Mouse (Mus musculus) bone marrow macrophage, adult 2 months (primary cell): ENCODE data around the gene Hist2h2aa2. TPM values are rescaled to one million over a fixed set of nuclear protein-coding genes. Genes with fewer than 3 reads are reported as not detected.
A peak's percentile ranks its signal among the peaks of the same experiment; 100 is the strongest.

ENCODE experiments used
- H3K27ac ChIP-seq: 2 replicates; pipeline ENCODE4 v1.5.1; 2012; ENCODE audit warnings: low read depth, low read length; ENCODE audit not compliant: insufficient read depth
- H3K4me1 ChIP-seq: 2 replicates; pipeline ENCODE4 v1.6.1; 2012; ENCODE audit warnings: low read length; ENCODE audit not compliant: control insufficient read depth, insufficient read depth
- H3K4me3 ChIP-seq: 2 replicates; pipeline ENCODE4 v1.5.1; 2012; ENCODE audit warnings: mild to moderate bottlenecking, low read length, moderate library complexity; ENCODE audit not compliant: insufficient read depth
- CTCF ChIP-seq: IDR thresholded peaks from 2 replicates; pipeline ENCODE4 v1.5.1; 2012; ENCODE audit warnings: low read depth, mild to moderate bottlenecking, low read length, moderate library complexity
- POLR2A ChIP-seq: IDR thresholded peaks from 2 replicates; pipeline ENCODE4 v1.6.1; 2012; ENCODE audit warnings: mild to moderate bottlenecking, low read depth, low read length, borderline replicate concordance
- polyA plus RNA-seq: library from polyadenylated mRNA; stranded (reverse); fragments of >200 nt; gene quantifications from 2 replicates; pipeline ENCODE4 v1.2.4, GENCODE M21; 2012; ENCODE audit not compliant: missing spikeins, insufficient read depth, insufficient read length

Hist2h2aa2 gene
- polyA plus RNA-seq, 1 experiment = 14.5 TPM

DNA sequence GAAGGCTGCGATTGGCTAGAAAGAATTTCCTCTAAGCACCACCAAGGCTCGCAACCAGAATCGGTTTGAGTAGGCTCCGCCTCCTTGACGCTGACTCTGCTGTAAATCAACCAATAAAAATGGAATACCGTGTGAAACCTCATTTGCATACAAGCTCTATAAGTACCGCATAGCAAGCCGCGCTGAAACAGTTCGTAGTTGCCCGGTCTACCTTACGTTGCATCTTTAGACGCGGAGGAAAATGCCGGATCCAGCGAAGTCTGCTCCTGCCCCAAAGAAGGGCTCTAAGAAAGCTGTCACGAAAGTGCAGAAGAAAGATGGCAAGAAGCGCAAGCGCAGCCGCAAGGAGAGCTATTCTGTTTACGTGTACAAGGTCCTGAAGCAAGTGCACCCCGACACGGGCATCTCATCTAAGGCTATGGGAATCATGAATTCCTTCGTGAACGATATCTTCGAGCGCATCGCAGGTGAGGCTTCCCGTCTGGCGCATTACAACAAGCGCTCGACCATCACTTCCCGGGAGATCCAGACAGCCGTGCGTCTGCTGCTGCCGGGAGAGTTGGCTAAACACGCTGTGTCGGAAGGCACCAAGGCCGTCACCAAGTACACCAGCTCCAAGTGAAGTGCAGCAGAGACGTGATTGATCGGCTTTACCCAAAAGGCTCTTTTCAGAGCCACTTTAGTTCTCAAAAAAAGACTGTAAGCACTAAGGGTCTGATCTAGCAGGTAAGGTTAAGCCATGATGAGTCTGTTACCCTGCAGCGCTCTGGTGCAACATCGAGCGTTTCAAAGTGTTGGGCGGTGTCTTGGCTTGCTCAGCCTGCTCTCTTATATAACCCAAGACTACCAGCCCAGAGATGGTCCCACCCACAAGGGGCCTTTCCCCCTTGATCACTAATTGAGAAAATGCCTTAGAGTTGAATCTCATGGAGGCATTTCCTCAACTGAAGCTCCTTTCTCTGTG lies 29.7 kb upstream of the Hist2h2aa2 start, which contains the start of gene Hist2h2bb:
Hist2h2bb (plus strand) TSS at position 242 of the 964 bp plus-strand sequence.
- Histone ChIP-seq H3K27ac (peak within 1 kb of the TSS; percentile 94), H3K4me1 (peaks cover 14% of the 10 kb centered on the region), H3K4me3 (peak within 1 kb of the TSS; percentile 69)
- TF ChIP-seq POLR2A = peak; percentile 94; the same call in 1 of the 2 replicates
- TF ChIP-seq CTCF = no peak

DNA sequence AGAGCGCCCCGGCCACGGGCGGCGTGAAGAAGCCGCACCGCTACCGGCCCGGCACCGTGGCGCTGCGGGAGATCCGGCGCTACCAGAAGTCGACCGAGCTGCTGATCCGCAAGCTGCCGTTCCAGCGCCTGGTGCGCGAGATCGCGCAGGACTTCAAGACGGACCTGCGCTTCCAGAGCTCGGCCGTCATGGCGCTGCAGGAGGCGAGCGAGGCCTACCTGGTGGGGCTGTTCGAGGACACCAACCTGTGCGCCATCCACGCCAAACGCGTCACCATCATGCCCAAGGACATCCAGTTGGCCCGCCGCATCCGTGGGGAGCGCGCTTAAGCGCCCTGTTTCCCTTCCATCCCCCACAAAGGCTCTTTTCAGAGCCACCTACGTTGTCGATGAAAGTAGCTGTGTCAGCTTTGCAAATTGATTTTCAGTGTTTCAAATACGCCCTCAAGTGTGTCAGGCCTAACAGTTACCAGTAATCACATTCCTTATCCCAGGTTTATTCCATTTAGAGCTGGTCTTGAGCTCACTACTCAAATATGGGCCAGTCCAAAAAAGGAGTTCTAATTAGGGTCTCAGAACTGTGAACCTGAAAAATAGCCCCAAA lies 28.8 kb upstream of the Hist2h2aa2 start:
- Histone ChIP-seq H3K4me1 (peaks cover 20% of the 10 kb centered on the region), H3K27ac (peak overlapping the region; percentile 94), H3K4me3 (peak overlapping the region; percentile 69)

DNA sequence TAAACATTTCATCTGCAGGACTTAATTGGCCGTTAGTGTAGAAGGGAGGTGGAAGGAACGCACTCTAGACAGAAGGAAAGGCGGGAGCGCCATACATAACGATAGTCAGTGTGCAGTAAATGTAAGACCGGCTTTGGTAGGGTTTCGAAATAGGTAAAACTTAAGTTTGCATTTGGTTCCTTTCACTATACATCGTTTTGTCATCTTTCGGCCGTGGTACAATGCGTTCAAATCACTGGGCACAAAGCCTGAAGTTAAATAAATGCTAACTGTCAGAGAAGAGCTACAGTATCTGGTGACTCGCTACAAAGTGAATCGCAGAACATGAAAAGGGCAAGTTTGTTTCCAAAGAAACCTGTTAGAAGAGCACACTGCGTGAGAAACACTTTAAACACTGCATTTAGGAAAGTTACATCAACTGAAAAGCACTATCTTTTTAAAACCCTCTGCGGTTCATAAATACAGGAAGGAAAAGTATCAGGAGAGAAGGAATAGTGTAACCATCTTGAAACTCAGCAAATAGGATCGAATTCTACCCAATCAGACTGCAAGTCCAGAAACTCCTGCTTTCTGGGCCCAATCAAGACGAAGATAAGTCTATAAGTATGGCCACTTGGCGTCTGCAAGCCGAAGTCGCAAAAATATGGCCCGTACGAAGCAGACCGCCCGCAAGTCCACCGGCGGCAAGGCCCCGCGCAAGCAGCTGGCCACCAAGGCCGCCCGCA lies 28.1 kb upstream of the Hist2h2aa2 start, which contains the start of gene Hist2h3b:
Hist2h3b (plus strand) TSS at position 604 of the 725 bp plus-strand sequence.
- peak within 1 kb of the TSS; percentile 94 for H3K27ac ChIP-seq
- peak within 1 kb of the TSS; percentile 69 for H3K4me3 ChIP-seq
- H3K4me1 ChIP-seq = peaks cover 20% of the 10 kb centered on the region
- TF ChIP-seq CTCF (no peak), POLR2A (no peak)

DNA sequence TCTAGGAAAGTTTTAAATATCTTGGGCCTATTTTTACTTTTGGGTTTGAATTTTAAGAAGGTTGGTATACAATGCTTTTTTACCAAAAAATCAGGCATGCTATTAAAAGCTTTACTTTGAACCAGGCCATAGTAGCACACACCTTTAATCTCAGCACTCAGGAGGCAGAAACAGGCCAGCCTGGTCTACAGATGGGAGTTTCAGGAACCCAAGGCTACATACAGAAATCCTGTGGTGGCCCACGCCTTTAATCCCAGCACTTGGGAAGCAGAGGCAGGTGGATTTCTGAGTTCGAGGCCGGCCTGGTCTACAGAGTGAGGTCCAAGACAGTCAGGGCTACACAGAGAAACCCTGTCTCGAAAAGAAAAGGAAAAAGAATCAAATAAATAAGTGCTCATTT lies 27.5 kb upstream of the Hist2h2aa2 start:
- no peak overlapping the region for H3K4me3 ChIP-seq
- H3K27ac ChIP-seq = 0 out of 2 replicates have a peak overlapping the region, but pooled peaks have one; percentile 24
- TF ChIP-seq CTCF (no peak), POLR2A (no peak)
- H3K4me1 ChIP-seq = peaks cover 20% of the 10 kb centered on the region

DNA sequence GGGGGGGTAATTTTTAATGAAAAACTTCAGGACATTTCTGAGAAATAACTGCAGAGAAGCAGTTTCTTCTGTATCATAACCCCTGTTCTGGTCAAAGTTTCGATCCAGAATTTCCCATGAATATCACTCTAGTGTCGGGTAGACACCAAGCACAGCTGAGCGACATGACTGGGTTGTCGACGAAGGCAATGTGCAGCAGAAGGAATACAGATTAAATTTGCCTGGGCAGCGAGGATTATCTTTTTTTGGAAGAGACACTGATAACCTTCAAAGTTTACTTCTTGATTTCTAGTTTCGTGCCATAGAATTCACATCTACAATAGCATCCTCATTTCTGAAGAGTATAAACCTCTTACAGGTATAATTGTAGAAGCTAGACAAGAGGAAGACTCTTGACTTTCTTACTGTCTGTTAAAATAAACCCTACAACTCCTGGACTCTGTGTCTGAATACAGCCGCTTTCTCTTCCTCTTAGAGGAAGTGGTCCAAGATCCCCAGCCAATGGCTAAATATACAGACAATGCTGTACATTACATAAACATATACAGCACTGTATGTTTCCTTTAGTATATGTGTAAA lies 26.1 kb upstream of the Hist2h2aa2 start:
- Histone ChIP-seq H3K4me3 (no peak overlapping the region), H3K4me1 (peaks cover 26% of the 10 kb centered on the region), H3K27ac (no peak overlapping the region)
- TF ChIP-seq POLR2A (no peak), CTCF (no peak)

DNA sequence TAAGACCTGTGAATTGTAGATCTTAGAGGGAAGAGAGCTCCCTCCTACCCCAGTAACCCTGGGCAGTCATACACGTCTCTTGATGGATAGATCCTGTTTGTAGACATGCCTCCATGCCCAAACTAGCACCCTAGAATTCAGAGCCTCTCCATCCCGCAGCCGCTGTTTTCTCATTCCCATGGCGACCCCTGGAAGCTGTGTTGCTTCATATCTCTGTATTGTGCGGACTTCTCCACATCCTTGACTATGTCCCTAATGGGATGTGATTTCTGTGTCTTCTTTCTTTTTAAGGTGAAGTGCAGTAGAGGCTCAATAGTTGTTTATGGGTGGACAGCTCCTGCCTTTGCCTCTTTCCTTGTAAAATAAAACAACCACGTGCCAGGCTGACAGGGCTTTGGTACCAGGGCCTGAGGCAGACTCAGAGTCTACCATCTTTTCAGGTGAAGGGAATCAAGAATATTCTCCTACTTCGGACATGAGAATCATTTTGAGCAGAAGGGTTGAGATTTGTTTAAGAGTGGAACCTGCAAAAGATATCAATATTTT lies 24.4 kb upstream of the Hist2h2aa2 start:
- Histone ChIP-seq H3K27ac (peak overlapping the region; percentile 94), H3K4me1 (peaks cover 28% of the 10 kb centered on the region), H3K4me3 (peak overlapping the region; percentile 71)
- TF ChIP-seq POLR2A = no peak
- TF ChIP-seq CTCF = no peak

DNA sequence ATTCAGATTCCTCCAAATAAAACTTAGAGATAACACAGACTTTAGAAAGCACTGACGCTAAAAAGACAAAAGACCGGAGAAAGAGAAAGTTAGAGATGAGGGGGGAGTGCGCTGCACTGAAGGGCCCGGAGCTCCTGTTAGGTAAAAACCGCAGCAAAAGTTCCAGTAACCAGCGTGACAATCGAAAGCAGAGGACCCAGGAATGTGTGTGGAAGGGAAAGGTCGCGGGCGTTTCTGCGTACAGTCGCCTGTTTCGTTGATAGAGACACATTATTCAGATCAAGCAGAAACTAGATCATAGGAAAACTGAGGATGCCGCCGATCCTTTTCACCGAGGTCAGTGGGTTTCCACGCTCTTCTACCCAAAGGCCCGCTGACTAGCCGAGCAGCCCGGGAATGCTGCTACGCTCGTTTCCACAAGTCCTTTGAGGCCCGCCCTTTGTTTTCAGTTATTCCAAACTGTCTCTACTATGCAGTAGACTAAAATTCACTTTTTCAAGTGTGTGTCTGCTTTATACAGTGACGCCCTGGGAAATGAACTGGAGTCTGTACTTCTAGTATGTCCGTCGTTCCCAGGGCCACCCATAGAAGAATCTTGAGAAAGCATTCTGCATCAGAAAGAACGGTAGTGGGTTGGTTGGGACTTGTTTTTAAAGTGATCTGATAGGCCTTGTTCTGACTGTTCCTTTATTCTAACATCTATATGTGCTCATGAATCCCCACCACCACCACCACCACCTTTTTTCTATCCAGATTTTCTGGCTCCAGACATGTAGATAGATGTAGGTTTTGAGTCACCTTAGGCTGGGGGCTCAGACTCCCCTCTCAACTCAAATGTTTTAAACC lies 23.7 kb upstream of the Hist2h2aa2 start:
- TF ChIP-seq CTCF (no peak; the same call in 1 of the 2 replicates), POLR2A (0 out of 2 replicates have a peak, but pooled peaks have one; percentile 51)
- H3K4me3 ChIP-seq = peak overlapping the region; percentile 71
- peaks cover 28% of the 10 kb centered on the region for H3K4me1 ChIP-seq
- peak overlapping the region; percentile 94 for H3K27ac ChIP-seq

DNA sequence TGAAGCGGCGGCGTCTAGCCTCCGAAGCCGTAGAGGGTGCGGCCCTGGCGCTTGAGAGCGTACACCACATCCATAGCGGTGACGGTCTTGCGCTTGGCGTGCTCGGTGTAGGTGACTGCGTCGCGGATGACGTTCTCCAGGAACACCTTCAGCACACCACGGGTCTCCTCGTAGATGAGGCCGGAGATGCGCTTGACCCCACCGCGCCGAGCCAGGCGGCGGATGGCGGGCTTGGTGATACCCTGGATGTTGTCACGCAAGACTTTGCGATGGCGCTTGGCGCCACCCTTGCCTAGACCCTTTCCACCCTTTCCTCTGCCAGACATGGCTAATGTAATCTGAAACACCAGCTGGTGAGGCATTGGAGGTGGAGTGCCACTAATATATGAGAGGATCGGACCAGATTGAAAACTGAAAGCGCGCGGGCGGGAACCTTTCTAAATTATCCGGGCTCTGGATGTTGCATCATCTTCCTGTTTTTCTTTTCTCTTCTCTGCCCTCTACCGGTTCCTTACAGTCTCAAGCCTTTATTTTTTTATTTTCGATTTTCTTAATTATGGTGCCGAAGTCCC lies 23.0 kb upstream of the Hist2h2aa2 start, which contains the start of gene Hist2h4:
Hist2h4 (minus strand) TSS at position 333 of the 572 bp plus-strand sequence.
- Histone ChIP-seq H3K4me3 (peak within 1 kb of the TSS; percentile 76), H3K27ac (peak within 1 kb of the TSS; percentile 94), H3K4me1 (peaks cover 28% of the 10 kb centered on the region)
- TF ChIP-seq CTCF = no peak
- peak; percentile 95 for TF ChIP-seq POLR2A
